Mouse (Mus musculus): Measurements from ENCODE around the gene Mctp1.

- TF ChIP-seq GATA1 (IDR thresholded peaks at IDR 0.05; ENCODE audit: borderline replicate concordance, low read length) (no peak), FLI1 (IDR thresholded peaks at IDR 0.05; ENCODE audit: low read length) (no peak)
These were observed 585.1 kb downstream of the Mctp1 start for GRCm38 (mm10) chr13:76969386-76969785.
